Mouse (Mus musculus) embryonic fibroblast, embryonic 13.5 days (primary cell): ENCODE data around the gene Icam4.
A peak's percentile ranks its signal among the peaks of the same experiment; 100 is the strongest.

Experiments
- CTCF ChIP-seq: IDR thresholded peaks from 2 replicates; pipeline ENCODE4 v1.5.1; 2011; ENCODE audit warnings: mild to moderate bottlenecking, control low read depth, low read length, moderate library complexity, borderline replicate concordance; ENCODE audit not compliant: insufficient read depth
- POLR2A ChIP-seq: IDR thresholded peaks from 2 replicates; pipeline ENCODE4 v1.6.1; 2011; ENCODE audit warnings: low read depth, mild to moderate bottlenecking, control low read depth, low read length, moderate library complexity

GRCm38 (mm10) chr9:21015571-21016130, 13.5 kb upstream of the Icam4 start, which contains the start of gene Icam1:
- TF ChIP-seq POLR2A (peak; percentile 88), CTCF (no peak)
